Mouse (Mus musculus) spleen, embryonic (tissue): ENCODE measurements around the gene Cwf19l1.
"Not testable (repeated sequence)": the region's sequence is repeated elsewhere in the genome, so short reads cannot be mapped to it uniquely, and the experiment has no call there.

Source experiments
- CTCF ChIA-PET: fragments of 350-600 bp; sonication (Branson Sonifier 250); formaldehyde crosslinking; loops from one replicate; lab custom pipeline; 2022; lab: Charles Lee

Gene Cwf19l1

GRCm38 (mm10) chr19:44135072-44135959 lies at the start of gene Cwf19l1:
TSS of gene Cwf19l1 (minus strand) at chr19:44135876.
- CTCF ChIA-PET: no interaction called here

GRCm38 (mm10) chr19:44183968-44184367 lies 48.3 kb upstream of the Cwf19l1 start:
- CTCF ChIA-PET: no interaction called here

GRCm38 (mm10) chr19:44180502-44180901 lies 44.8 kb upstream of the Cwf19l1 start:
- CTCF ChIA-PET: interaction anchor here (0.6 to 0.7 kb wide), 2 partner anchors 114 to 506 kb away, joined by 3 to 15 read pairs; no protein-coding TSS in a partner anchor

DNA sequence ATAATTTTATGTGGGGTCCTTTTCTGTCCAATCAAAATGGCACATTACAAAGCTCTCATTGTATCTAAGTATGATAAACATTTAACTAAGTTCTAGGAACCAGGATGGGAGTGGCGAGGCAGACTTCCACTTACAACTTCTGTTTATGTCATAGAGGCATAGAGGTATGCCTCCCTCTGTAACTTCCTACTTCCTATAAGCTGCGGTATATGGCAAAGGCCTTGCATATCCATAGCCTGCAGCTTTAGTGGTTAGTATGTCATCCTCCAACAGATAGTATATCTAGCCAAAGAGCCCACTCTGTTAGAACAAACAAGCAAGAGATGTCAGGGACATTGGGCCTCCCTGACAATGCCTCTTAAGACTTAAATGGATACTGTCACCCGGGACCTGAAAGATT lies 41.1 kb upstream of the Cwf19l1 start:
- CTCF ChIA-PET: no interaction called here

GRCm38 (mm10) chr19:44174835-44175234 lies 39.2 kb upstream of the Cwf19l1 start:
- CTCF ChIA-PET: no interaction called here

DNA sequence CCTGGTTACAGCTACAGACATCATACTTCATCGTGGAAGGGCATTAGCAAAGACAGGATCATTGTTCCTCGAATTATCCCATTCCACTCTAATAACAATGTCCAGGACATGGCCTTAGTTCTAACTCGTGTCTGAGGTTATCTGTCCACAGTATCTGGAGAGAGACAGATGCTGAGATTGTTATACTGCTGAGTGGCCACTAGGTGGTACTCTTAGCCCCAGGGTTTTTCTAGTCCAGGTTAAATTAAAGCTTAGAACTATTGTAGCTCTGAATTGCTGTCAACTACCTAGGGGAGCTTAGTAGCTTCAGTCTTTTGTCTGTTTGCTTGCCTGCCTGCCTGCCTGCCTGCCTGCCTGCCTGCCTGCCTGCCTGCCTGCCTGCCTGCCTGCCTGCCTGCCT lies 25.8 kb upstream of the Cwf19l1 start:
- CTCF ChIA-PET: interaction anchor here (0.6 to 0.9 kb wide), 2 partner anchors 33 to 46 kb away, joined by 7 to 8 read pairs; no protein-coding TSS in a partner anchor

GRCm38 (mm10) chr19:44159386-44159785 lies 23.7 kb upstream of the Cwf19l1 start:
- CTCF ChIA-PET: interaction anchor here (0.6 kb wide), 1 partner anchor 387 kb away, joined by 5 read pairs; no protein-coding TSS in a partner anchor

DNA sequence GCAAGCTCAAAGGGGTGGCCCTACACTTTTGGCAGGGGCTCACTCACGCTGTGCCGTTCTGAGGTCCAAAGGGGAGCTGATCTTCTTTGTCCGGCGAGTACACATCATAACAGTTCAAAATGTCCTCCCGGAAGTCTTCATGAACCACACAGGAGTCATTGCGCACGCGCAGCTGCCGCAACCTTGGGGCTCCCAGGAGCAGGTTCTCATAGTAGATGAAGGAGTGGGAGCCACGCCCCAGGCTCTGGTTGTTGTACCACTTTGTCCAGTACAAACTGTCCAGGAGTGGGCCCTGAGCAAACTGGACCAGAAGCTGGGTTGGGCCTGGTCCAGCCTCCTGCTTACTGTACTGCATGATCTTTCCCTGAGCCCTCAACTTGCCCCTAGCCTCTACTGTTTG lies 21.3 kb upstream of the Cwf19l1 start:
- CTCF ChIA-PET: no interaction called here

GRCm38 (mm10) chr19:44153781-44154180 lies 18.1 kb upstream of the Cwf19l1 start:
- CTCF ChIA-PET: no interaction called here

GRCm38 (mm10) chr19:44148991-44149390 lies 13.3 kb upstream of the Cwf19l1 start:
- CTCF ChIA-PET: no interaction called here

- CTCF ChIA-PET: no interaction called here
Measured at GRCm38 (mm10) chr19:44148345-44148744, 12.7 kb upstream of the Cwf19l1 start.

DNA sequence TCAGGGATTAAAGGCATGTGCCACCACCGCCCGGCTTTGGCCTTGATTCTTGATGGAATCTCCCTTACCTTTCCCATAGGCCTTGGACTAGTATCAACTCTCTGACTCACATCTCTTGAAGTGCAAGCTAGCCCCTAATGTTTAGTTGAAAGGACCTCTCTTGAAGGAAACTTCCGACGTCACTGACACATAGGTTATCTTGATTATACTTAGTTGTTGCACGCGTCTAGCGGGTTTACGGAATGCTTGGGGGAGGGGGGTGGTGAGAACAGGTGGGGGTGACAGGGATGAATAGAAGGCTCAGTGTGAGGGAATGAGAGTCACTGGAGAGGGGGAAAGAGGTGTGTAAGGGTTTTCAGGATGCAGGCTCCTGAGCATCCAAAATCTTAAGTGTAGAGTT lies 11.3 kb upstream of the Cwf19l1 start:
- CTCF ChIA-PET: interaction anchor here (0.7 kb wide), 3 partner anchors 30 to 314 kb away, joined by 3 to 17 read pairs (median 4); no protein-coding TSS in a partner anchor

DNA sequence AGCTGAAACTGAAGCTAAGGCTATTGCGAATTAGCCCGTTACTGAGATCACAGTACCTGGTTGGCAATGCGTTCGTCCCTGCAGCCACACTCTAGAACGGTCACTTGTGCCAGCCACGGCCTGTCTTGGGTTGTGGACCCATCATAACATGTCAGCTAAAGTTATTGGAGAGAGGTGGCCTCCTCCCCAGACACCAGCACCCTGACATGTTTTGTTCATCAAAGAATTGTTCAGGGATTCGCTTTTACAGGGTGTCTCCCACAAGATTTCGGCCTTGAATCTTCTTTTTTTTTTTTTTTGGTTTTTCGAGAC lies 10.8 kb upstream of the Cwf19l1 start:
- CTCF ChIA-PET: interaction anchor here (0.7 kb wide), 3 partner anchors 30 to 314 kb away, joined by 3 to 17 read pairs (median 4); no protein-coding TSS in a partner anchor

- CTCF ChIA-PET: interaction anchor here (0.6 to 0.7 kb wide), 2 partner anchors 313 to 885 kb away, joined by 3 read pairs; no protein-coding TSS in a partner anchor
Measured at GRCm38 (mm10) chr19:44145702-44146567, 10.3 kb upstream of the Cwf19l1 start, which contains the start of gene Bloc1s2. TSS of gene Bloc1s2 (minus strand) at chr19:44146446.

GRCm38 (mm10) chr19:44144366-44144765 lies 8.7 kb upstream of the Cwf19l1 start:
- CTCF ChIA-PET: interaction anchor here (0.6 kb wide), 1 partner anchor 94 kb away, joined by 5 read pairs; no protein-coding TSS in a partner anchor

- CTCF ChIA-PET: interaction anchor here (0.6 kb wide), 1 partner anchor 564 kb away, joined by 3 read pairs; no protein-coding TSS in a partner anchor
Measured at GRCm38 (mm10) chr19:44135960-44136485, 347 bp upstream of the Cwf19l1 start.

GRCm38 (mm10) chr19:44132917-44133316 lies 2.8 kb downstream of the Cwf19l1 start:
- CTCF ChIA-PET: no interaction called here

DNA sequence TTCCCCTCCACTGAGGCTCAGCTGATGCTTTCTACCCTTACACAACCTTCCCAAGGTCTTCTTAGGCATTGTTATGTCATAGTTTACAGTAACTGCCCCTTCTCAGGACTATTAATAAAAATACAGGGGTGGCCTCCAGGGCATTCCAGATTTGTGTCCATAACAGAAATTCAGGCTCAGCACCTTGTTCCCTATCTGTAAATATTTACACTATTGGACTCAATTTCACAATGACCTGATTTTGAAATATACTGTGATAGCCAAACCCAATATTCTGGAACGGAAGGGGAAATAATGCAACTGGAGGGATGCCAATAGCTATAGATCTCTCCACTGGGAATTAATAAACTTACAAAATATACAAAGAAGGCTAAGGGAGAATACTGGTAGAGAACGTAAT lies 7.1 kb downstream of the Cwf19l1 start:
- CTCF ChIA-PET: no interaction called here

DNA sequence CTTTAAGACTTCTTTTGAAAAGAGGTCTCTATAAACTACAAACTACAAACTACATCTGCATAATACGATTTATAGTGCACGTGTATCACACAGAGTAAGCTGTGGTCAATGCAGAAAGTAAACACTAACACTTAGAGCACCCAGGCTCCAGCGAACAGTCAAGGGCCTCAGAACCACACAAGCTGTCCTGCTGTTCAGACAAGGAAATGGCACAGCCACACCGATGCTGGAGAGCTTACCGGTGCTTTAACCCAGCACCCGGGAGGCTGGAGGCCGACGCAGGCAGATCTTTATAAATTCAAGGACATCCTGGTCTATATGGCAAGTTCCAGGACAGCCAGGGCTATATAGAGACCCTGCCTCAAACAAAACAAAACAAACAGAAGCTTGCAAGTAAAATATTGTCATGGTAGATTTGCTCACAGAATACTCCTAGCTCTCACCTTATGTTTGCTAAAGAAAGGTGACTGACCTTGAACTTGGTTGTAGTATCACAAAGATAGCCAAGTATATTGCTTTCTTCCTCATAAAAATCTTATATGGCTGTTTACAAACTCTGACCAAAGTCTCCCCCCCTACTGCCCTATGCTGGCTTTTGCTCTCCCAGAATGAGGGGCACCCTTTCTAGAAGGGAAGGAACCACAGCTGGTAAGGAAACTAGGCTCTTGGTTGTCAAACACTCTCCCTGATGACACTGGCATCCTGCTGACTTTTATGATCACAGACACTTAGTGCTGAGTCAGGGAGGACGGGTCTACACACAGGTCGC lies 7.8 kb downstream of the Cwf19l1 start:
- CTCF ChIA-PET: no interaction called here

DNA sequence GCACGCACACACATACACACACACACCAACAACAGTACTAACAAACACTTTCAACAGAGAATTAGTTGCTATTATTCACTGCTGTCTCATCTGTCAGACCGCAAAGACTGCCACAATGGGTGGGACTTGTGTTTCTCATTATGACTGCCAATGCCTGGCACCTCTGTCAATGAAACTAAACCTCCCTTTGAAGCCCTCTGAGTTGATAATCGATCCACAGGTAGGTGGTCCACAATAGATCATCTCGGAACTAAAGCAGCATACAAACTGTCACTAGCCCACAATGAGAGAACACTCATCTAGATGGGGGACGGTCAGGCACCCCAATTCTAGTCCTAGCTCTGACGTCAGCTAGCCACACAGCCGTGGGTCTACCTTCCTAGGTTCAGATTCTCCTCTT lies 14.5 kb downstream of the Cwf19l1 start:
- CTCF ChIA-PET: no interaction called here

- CTCF ChIA-PET: not testable (repeated sequence)
Measured at GRCm38 (mm10) chr19:44120686-44121085, 15.0 kb downstream of the Cwf19l1 start.
